Mouse (Mus musculus) right cerebral cortex, adult 18-20 months (tissue): Measurements from ENCODE around the gene Rfxank.
A peak's percentile ranks its signal among the peaks of the same experiment; 100 is the strongest.

Experiments used
- DNase-seq: peaks from one replicate; pipeline ENCODE4 v3.0.0; 2022; ENCODE audit warnings: mixed read lengths

The Rfxank gene

GRCm38 (mm10) chr8:70147678-70148607 lies 9.0 kb upstream of the Rfxank start:
- DNase-seq, result no peak

DNA sequence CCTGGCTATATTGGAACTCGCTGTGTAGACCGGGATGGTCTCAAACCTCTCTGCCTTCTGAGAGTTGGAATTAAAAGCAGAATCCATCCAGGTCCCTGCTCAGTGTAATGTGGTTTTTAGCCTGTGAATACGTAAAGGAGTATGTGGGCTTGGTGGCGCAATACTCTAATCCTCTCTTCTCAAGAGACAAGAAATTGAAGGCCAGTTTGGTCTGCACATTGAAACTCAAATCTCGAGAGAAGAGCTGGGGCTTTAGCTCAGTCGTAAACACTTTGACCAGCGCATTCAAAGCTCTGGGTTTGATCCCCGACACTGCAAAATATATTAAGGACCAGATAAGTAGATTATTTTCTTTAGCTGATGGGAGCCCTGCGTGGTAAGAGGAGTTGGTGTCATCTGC lies 1.0 kb upstream of the Rfxank start:
- no peak for DNase-seq

DNA sequence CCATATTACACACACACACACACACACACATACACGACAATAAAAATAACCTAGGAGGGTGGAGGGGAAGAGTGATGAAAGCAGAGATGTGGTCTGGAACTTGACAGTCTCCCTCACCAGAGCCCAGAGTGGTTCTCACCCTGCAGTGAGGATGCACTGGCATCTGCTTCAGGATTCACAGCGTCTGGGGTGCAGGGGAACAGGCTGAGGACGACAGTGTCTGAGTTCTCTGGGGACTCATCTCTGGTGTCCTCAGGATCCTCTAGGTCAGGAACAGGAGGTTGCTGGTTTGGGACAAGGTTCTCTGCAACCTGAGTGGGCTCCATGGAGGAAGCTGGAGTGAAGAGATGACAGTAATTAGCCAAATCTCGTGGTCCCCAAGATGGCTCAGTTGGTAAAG lies 1.1 kb downstream of the Rfxank start:
- no peak for DNase-seq

DNA sequence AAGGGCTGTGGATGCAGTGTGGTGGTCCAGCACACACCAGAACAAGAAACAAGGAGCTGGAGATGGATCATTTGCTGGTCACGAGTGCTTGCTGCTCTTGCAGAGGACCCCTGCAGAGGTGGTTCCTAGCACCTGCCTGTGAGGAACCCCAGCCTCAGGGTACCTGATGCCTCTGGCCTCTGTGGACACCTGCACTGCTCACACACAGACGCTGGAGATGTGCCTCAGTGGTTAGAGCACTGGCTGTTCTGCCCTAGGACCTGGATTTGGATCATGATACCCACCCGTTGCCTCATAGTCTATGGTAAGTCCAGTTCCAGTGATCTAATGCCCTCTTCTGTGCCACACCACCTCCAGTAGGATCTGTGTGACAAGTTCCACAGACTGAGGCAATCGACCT lies 2.4 kb downstream of the Rfxank start:
- no peak for DNase-seq

- no peak for DNase-seq
Measured at GRCm38 (mm10) chr8:70134931-70135330, 4.0 kb downstream of the Rfxank start.

DNA sequence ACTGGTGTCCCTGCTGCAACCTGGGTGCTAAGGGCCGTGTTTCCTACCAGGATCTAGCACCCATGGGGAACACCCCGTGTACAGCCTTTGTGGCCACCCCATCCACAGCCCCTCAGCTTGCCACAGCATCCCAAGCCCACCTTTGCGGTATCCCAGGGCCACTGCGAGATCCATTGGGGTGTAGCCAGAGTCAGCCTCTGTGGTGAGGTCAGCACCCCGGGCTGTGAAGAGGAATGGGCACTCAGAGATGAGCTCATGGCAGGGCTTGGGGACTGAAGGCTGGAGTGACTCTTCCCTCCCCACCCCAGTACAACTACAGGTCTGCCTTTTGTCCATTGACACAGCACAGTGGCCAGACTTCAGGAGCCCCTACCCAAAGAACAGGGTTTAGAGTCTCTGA lies 4.9 kb downstream of the Rfxank start:
- no peak for DNase-seq

DNA sequence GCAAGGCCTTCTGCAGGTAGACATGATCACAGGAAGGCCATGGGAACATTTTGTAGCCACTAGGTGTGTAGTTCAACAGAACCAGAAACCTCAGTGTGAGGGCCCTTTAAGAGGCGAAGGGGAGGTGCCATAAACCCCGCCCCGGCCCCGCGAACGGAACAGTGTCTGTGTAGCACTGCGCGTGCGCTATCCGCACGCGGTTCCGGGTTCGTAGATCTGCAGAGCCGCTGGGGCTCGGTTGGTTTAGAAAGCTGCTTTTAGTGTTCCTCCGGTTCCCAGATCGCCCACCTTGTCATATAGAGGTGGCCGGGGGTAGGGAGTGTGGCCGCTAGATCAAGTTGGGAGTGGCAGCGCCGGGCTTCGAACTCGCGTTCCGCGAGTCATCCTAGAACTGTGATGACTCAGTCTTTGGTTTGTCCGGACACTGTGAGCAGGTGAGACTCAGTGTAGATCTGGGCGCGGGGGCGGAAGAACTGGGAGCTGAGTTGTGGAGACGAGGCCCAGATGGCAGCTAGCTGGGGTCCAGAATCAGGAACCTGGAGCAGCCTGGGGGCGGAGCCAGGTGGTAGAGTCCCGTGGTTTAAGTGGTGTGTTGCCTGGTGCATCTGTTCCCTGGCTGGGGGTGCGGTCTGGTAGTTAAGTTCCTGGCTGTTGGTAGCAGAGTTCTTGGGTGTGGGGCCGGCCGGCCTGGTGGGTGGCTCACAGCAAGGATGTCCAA lies 7.6 kb downstream of the Rfxank start, which contains the start of gene Nr2c2ap:
TSS of gene Nr2c2ap (plus strand) at position 168 of the 718 bp plus-strand sequence.
- DNase-seq, result peak; percentile 83

DNA sequence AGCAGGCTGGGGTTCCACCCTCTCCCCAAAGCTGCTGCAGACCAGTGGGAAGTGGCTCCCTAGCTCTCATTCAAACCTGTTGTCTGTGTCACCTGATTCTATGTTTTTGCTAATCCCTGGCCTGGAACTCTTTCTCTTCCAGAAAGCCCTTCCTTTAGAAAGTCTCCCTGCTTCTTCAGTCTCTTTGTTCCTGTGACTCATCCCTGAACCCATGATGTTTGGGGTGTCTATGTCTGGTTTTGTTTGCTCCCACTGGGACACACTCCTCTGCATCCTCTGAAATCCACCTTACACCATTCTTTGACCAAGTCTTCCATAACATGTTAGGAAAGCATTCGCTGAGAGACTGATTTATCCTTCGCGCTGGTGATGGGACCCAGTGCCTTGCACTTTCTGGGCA lies 8.9 kb downstream of the Rfxank start:
- DNase-seq, result no peak

- DNase-seq, result peak; percentile 79
Measured at GRCm38 (mm10) chr8:70129309-70129952, 9.5 kb downstream of the Rfxank start.

DNA sequence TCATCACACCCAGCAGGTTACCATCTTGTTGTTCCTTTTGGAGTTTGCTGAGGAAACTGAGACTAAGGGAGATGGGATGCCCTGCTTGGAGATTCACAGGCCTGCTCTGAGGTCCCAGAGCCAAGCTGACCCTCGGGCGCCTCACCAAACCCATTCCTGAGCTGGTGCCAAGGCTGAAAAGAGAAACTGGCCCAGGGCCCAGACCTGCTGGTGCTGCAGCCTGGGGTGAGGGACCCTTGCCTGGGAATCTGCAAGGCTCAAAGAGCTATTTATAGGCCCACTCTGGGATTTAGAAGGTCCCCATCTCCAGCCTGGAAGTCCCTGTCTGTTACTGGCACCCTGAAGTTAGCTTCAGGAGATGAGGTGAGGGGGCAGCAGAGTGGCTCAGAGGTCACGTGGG lies 10.5 kb downstream of the Rfxank start:
- no peak for DNase-seq

DNA sequence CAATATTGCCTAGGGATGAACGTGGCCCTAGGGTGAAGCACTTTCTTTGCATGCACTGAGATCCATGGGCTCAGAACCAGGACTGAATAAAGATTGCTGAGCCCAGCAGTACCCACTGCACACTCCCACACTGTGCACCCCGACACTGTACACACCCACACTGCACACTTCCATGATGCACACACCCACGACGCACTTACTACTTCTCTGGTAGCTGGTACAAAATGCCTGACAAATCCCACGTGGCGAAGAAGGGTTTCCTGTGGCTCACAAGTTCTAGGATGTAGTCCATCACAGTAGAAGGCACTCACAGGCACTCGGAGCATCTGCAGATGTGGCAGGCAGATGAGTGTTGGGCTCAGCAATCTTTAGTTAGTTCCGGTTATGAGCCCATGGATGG lies 14.0 kb downstream of the Rfxank start:
- DNase-seq, result peak; percentile 68

DNA sequence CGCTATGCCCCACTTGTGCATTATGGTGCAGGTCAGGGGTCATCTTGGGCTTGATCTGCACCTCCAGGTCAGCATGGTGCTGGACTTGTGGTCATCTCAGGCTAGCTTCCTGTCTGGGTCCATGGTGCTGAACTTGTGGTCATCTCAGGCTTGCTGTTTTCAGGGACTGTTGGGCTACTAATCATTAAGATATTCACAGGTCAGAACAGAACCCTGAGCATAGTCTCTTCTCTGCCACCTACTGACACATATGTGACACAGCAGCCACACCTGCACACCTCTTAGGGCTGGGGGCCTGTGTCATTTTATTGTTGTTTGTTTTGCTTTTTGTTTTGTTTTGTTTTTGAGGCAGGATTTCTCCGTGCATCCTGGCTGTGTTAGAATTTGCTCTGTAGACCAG lies 16.1 kb downstream of the Rfxank start:
- DNase-seq, result no peak

DNA sequence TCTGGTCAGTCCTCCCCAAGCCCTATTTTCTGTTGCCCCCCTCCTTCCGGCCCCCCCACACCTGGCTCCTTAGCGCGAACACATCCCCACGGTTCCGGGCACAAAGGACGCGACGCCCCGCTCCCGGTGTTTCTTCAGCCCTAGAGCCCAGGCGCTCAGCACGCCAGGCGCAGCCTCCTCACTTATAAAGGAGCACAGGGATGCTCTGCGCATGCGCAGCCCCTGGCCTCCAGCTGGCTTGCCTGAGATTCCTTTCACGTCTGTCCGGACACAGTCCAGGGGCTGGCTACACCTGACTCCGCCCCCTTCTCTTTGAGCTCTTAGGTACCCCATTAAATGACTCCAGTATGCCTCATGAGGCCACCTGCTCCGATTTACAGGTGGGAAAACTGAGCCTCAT lies 18.3 kb downstream of the Rfxank start, which contains the start of gene Ncan:
TSS of gene Ncan (minus strand) at position 207 of the 400 bp plus-strand sequence.
- DNase-seq, result peak; percentile 88

- DNase-seq, result peak; percentile 89
Measured at GRCm38 (mm10) chr8:70118726-70119700, 19.9 kb downstream of the Rfxank start.

DNA sequence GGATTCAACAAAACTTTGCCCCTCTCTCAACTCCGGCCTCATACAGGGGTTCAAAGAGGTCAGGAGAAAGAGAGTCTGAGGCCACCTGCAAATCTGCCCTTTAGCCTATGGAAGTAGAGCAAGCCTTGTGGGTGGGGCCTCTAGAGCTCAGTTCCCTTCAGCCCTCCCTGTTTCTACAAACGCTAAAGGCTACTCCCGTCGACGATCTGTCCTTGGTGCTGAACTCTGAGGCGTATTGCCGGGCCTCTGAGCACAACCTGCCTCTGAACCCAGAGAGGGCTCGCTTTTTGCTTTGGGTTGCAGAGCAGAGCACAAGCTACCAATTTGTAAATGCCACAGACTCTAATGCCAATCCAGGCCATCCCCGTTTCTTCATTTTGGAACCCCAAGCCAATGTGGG lies 21.3 kb downstream of the Rfxank start:
- no peak for DNase-seq

DNA sequence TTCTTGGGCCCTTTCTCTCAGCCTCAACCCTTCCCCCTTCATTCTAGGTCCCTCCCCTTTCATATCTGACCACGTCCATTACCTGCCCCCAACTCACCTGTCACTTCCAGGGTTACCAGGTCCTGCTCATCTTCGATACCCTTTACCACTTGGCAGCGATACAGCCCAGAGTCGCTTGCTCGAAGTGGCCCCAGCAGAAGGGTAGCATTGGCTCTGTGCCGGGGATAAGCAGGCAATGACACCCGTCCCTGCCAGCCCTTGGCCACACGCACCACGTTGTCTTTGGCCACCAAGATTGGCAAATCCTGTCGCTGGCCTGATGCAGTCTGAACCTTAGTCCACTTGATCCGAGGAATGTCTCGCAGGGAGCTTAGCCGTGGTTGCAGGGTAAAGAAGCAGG lies 24.1 kb downstream of the Rfxank start:
- DNase-seq, result no peak

- DNase-seq, result no peak
Measured at GRCm38 (mm10) chr8:70114488-70114887, 24.5 kb downstream of the Rfxank start.

DNA sequence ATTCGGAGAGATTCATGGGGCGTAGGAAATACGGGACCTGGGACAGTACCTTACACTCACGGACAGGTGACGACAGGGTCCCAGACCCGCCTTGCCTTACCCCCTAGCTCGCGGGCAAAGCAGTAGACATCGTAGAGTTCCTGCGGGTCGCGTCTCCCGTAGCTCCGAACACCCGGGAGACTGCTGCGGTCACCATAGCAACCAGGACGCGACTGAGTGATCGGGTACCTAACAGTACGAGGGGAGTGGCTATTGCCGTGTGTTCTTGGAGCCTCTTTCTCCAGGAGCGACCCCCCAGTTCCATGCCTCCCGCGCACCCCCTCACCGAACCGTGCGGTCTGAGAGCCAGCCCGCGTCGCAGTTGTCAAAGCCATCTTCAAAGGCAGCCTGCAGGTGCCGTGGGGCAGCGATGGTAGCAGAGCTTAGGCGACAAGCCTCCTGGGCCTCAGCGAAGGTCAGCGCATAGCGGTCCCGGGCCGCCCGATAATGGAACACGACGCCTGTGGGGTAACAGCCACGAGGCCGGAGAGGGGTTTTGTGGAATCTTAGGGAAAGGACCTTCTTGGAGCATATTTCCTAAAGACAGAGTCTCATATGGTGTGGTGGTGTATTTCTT lies 26.4 kb downstream of the Rfxank start:
- DNase-seq, result no peak

DNA sequence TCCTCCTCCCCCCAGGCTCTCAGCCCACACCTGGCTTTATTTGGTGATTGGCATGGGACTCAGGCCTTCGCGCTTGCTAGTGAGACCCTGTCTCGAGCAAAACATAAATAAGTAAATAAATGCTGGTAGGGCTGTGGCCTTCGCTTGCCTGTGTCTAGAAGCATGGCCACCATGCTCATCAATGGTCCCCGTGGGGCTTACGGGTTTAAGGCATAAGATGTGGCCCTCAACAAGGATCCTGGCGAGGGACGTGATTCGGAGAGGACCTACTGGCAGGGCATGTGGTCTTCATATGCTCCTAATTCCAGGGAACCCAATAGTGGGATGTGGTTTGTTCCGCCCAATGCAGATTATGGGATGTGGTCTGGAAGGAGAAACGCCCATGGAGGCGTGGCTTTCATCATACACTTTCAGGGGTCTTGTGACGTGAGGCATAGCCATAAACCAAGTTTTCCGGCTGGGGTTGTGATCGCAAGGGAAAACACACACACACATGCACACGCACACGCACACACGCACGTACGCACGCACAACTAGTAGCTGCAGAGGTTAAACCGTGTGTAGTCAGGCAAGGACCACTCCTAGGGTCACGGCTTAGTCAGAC lies 27.7 kb downstream of the Rfxank start:
- DNase-seq, result no peak

DNA sequence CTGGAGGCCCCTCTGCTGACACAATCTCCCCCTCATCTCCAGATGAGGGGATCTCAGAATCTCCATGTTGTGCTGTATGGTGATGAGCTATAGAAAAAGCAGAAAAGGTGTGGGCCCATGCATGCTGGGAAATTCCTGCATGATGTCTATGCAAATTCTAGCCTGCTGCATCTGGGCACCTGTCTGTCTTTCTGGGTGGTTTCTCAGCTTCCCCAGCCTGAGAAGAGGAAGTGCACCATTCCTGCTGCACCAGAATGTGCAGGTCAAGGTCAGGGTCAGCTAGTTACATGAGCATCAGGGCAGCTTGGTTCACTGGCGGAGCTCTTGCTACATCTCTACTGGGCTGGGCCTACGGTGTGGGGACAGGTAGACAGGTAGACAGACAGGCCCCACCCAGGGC lies 28.5 kb downstream of the Rfxank start:
- no peak for DNase-seq

GRCm38 (mm10) chr8:70104922-70105321 lies 34.0 kb downstream of the Rfxank start:
- no peak for DNase-seq
